Mouse (Mus musculus): ENCODE results near the gene Pfkfb4. TPM values are rescaled to one million over a fixed set of nuclear protein-coding genes. Genes with fewer than 3 reads are reported as not detected.

The Pfkfb4 gene
- polyA plus RNA-seq (2014; fragmentation: Nextera tagmentation; extraction: Ambion mirVana) = 26.1 and 26.3 TPM in 2 replicates

DNA sequence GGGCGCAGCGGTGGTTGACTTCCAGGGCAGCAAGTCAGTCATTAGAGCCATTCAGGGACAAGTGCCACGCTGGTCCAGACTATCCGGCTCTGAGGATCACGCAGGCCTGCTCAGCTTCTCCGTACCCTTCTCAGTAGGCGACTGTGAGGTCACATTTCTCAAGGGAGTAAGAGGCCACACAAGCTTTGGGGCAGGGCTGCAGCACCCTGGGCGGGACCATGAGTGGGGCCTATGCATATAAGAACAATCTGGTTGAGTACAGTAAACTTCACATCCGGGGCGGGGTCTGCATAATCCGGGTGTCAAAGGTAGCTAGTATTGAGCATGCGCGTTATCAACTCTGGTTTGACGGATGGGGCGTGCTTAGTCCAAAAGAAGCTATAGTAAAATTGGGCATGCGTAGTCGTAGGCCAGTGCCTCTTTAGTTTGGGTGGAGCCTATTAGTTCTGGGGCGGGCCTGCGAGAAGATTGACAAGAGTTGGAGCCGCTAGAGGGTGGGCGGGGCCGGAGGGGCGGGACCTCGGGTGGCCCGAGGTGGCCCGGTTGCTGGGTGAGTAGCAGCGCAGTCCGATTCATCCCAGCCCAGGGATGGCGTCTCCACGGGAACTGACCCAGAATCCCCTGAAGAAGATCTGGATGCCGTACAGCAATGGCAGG is at the start of gene Pfkfb4:
Pfkfb4 (plus strand) TSS at position 351 of the 657 bp plus-strand sequence.
- H3K36me3 ChIP-seq (ENCODE audit: control insufficient read depth, insufficient read depth, low read length) = no peaks in the 10 kb centered on the region
- no peaks in the 10 kb centered on the region for H3K9me3 ChIP-seq (ENCODE audit: control insufficient read depth, low read length)
- H3K4me2 ChIP-seq (ENCODE audit: low read length) = peak within 1 kb of the TSS; percentile 74
- H3K27me3 ChIP-seq (ENCODE audit: control insufficient read depth, insufficient read depth, low read length) = no peaks in the 10 kb centered on the region
- DNase-seq (peak; percentile 99), ATAC-seq (ENCODE audit: low FRiP score, low TSS enrichment) (peak; percentile 96)
- 2% methylated on average over 31 of the region's 31 CpGs for WGBS
- H3K9ac ChIP-seq (replicated peaks; ENCODE audit: low read length) = peak within 1 kb of the TSS; percentile 69
- H3K4me1 ChIP-seq (ENCODE audit: control insufficient read depth, insufficient read depth, low read length) = peaks cover 20% of the 10 kb centered on the region
- H3K4me3 ChIP-seq (replicated peaks; ENCODE audit: low read depth, low read length) = peak within 1 kb of the TSS; percentile 59
- peak within 1 kb of the TSS; percentile 81 for H3K27ac ChIP-seq (replicated peaks; ENCODE audit: low read depth, low read length)

DNA sequence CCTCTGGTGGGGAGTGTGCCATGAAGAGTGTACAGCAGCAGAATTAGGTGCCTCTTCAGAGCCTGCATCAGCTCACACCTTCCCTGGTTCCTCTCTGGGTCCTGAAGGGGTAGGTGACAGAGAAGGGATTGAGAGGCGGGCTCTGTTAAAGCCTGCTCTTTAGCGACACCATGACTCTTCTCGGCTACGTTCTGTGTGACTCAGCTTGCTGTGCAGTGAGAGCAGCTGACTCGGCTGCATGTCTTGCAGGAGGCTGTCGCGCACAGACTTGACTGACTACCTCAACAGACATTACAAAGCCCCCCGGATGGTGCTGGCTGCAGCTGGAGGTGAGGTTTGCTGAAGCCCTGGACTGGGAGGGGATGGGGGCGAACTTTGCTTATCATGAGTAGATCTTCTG is 46.5 kb upstream of the Pfkfb4 start:
- Histone ChIP-seq H3K4me3 (replicated peaks; ENCODE audit: low read depth, low read length) (no peak overlapping the region), H3K9ac (replicated peaks; ENCODE audit: low read length) (no peak overlapping the region), H3K27me3 (ENCODE audit: control insufficient read depth, insufficient read depth, low read length) (no peaks in the 10 kb centered on the region), H3K9me3 (ENCODE audit: control insufficient read depth, low read length) (no peaks in the 10 kb centered on the region), H3K36me3 (ENCODE audit: control insufficient read depth, insufficient read depth, low read length) (peaks cover 92% of the 10 kb centered on the region), H3K27ac (replicated peaks; ENCODE audit: low read depth, low read length) (no peak overlapping the region), H3K4me1 (ENCODE audit: control insufficient read depth, insufficient read depth, low read length) (no peaks in the 10 kb centered on the region), H3K4me2 (ENCODE audit: low read length) (no peak overlapping the region)
- ATAC-seq (ENCODE audit: low FRiP score, low TSS enrichment) (no peak), DNase-seq (no peak)
- 88% methylated on average over 9 of the region's 9 CpGs for WGBS

DNA sequence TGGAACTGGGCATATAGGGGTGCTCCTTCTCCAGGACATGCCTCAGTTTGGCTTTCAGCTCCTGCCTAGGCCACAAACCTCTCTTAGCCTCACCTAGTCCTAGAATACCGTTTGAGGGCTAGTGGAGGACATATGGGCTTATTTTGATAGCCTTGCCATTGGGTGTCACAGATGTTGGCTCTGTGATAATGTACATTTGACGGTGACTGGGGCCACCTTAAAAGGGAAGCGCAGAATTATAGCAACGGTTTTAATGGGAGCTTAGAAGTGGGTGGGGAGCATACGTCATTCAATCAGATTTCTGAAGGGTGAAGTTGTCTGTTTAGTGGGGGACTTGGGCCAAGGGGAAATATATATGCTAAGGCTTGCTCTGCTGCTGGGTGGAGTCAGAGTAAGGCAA is 46.0 kb upstream of the Pfkfb4 start:
- H3K4me2 ChIP-seq (ENCODE audit: low read length) = no peak overlapping the region
- no peak overlapping the region for H3K9ac ChIP-seq (replicated peaks; ENCODE audit: low read length)
- H3K27ac ChIP-seq (replicated peaks; ENCODE audit: low read depth, low read length) = no peak overlapping the region
- peaks cover 92% of the 10 kb centered on the region for H3K36me3 ChIP-seq (ENCODE audit: control insufficient read depth, insufficient read depth, low read length)
- no peak overlapping the region for H3K4me3 ChIP-seq (replicated peaks; ENCODE audit: low read depth, low read length)
- H3K4me1 ChIP-seq (ENCODE audit: control insufficient read depth, insufficient read depth, low read length) = no peaks in the 10 kb centered on the region
- no peaks in the 10 kb centered on the region for H3K9me3 ChIP-seq (ENCODE audit: control insufficient read depth, low read length)
- DNase-seq (no peak), ATAC-seq (ENCODE audit: low FRiP score, low TSS enrichment) (no peak)
- H3K27me3 ChIP-seq (ENCODE audit: control insufficient read depth, insufficient read depth, low read length) = no peaks in the 10 kb centered on the region
- 89% methylated on average over 5 of the region's 5 CpGs for WGBS

DNA sequence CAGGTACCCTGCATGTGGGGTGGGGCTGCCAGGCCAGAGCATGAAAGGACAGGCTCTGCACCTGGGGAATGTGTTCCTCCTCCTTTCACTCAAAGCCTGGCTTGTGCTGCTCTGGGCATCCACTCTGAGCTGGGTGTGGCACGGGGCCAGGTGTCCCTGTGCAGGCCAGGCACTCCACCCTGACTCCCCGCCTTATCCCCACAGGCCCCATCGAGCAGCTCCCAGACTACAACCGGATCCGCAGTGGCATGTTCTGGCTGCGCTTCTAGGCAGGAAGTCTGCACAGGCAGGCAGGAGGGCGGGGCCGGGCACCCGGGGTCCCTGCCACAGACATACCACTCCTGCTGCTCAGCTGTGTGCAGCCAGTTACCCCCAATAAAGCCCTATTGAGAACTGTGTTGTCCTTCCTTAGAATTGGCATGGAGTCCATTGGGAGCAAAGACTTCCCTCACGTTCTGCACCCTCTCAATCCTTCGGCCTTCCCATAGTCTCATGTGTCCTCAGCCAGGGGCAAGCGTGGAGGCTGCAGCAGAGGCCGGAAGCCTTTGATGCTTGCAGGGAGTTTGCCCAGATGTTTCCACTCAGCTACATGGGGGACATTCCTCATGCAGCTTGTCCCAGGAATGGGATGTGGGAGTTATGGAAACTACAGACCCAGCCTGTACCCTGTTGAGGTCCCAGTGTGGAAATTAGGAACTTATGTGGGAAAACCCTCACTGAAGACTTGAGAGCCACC is 42.2 kb upstream of the Pfkfb4 start:
- H3K4me1 ChIP-seq (ENCODE audit: control insufficient read depth, insufficient read depth, low read length) = no peaks in the 10 kb centered on the region
- H3K4me2 ChIP-seq (ENCODE audit: low read length) = no peak overlapping the region
- no peak for ATAC-seq (ENCODE audit: low FRiP score, low TSS enrichment)
- no peak overlapping the region for H3K4me3 ChIP-seq (replicated peaks; ENCODE audit: low read depth, low read length)
- H3K9ac ChIP-seq (replicated peaks; ENCODE audit: low read length) = no peak overlapping the region
- no peak for DNase-seq
- no peaks in the 10 kb centered on the region for H3K9me3 ChIP-seq (ENCODE audit: control insufficient read depth, low read length)
- H3K36me3 ChIP-seq (ENCODE audit: control insufficient read depth, insufficient read depth, low read length) = peaks cover 67% of the 10 kb centered on the region
- H3K27me3 ChIP-seq (ENCODE audit: control insufficient read depth, insufficient read depth, low read length) = peaks cover 15% of the 10 kb centered on the region; the same call in 1 of the 2 replicates
- WGBS = 85% methylated on average over 13 of the region's 13 CpGs
- H3K27ac ChIP-seq (replicated peaks; ENCODE audit: low read depth, low read length) = no peak overlapping the region

DNA sequence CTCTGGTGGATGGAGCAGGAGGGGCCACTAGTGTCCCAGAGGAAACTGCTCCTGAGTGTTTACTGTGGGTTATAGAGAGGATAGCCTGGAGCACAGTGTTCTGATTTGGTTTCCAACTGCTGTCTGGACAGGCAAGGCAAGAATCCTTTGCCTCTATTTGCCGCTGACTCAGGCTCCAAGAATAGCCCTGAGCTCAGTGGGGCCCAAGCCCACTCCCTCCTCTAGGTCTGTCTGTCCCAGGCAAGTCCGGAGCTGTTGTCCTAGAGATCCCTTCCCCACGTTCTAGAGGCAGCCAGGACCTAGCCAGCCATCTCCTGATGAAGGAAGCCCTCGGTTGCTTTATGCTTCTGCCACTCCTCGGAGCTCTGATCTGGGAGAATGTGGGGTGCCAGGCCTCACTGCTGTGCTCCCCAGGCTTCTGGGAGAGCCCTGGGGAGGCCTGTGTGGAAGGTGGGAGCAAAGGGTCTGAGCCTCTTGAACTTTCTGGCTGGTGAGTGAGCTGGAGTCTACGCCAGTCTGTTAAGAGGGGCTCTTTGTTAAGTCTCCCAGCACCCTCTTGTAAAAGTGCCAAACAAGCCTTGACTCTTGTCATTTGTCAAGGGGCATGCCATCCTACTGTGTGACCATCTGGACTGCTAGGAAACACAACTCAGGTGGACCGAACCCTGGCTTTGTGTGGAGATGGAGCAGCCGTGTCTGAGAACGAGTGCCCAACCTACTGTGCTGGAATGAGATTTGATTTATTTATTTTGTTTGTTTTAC is 41.4 kb upstream of the Pfkfb4 start:
- H3K27me3 ChIP-seq (ENCODE audit: control insufficient read depth, insufficient read depth, low read length) = peaks cover 15% of the 10 kb centered on the region; the same call in 1 of the 2 replicates
- no peak for ATAC-seq (ENCODE audit: low FRiP score, low TSS enrichment)
- peaks cover 59% of the 10 kb centered on the region for H3K36me3 ChIP-seq (ENCODE audit: control insufficient read depth, insufficient read depth, low read length)
- H3K27ac ChIP-seq (replicated peaks; ENCODE audit: low read depth, low read length) = 0 out of 2 replicates have a peak overlapping the region, but pooled peaks have one; percentile 37
- no peaks in the 10 kb centered on the region for H3K4me1 ChIP-seq (ENCODE audit: control insufficient read depth, insufficient read depth, low read length)
- no peak for DNase-seq
- H3K4me2 ChIP-seq (ENCODE audit: low read length) = no peak overlapping the region
- H3K9ac ChIP-seq (replicated peaks; ENCODE audit: low read length) = no peak overlapping the region
- H3K4me3 ChIP-seq (replicated peaks; ENCODE audit: low read depth, low read length) = no peak overlapping the region
- H3K9me3 ChIP-seq (ENCODE audit: control insufficient read depth, low read length) = no peaks in the 10 kb centered on the region
- 90% methylated on average over 9 of the region's 9 CpGs for WGBS

DNA sequence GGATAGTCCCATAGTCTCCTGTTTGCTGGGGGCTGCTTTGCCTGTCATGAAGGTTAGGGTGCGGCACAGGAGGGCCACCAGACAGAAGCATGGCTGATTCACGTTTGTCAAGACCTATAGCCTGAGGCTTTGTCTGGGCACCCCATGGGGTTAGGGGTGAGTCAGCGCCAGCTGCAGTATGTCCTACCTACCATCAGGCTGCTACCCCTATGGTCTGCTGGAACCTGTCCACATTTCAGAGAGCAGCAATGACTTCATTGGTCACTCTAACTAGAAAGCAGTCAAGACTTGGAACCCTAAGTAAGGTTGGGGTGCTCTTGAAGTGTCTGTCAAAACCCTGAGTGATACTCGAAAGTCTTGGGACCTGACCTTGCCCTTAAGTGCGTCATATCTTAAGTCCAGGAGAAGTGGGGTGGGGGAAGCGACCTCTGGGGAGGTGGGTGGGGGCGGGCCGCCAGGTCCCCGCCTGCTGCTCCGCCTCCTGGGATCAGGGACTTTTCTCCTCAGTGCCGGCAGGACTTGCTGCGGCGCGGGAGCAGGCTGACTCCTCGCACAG is 38.4 kb upstream of the Pfkfb4 start, which contains the start of gene Col7a1:
Col7a1 (plus strand) TSS at position 506 of the 556 bp plus-strand sequence.
- 8% methylated on average over 15 of the region's 15 CpGs for WGBS
- H3K27me3 ChIP-seq (ENCODE audit: control insufficient read depth, insufficient read depth, low read length) = peaks cover 15% of the 10 kb centered on the region; the same call in 1 of the 2 replicates
- no peak within 1 kb of the TSS for H3K4me2 ChIP-seq (ENCODE audit: low read length)
- no peak within 1 kb of the TSS for H3K27ac ChIP-seq (replicated peaks; ENCODE audit: low read depth, low read length)
- no peak within 1 kb of the TSS for H3K4me3 ChIP-seq (replicated peaks; ENCODE audit: low read depth, low read length)
- no peak for DNase-seq
- no peak for ATAC-seq (ENCODE audit: low FRiP score, low TSS enrichment)
- no peaks in the 10 kb centered on the region for H3K4me1 ChIP-seq (ENCODE audit: control insufficient read depth, insufficient read depth, low read length)
- no peak within 1 kb of the TSS for H3K9ac ChIP-seq (replicated peaks; ENCODE audit: low read length)
- H3K9me3 ChIP-seq (ENCODE audit: control insufficient read depth, low read length) = no peaks in the 10 kb centered on the region
- peaks cover 29% of the 10 kb centered on the region for H3K36me3 ChIP-seq (ENCODE audit: control insufficient read depth, insufficient read depth, low read length)

DNA sequence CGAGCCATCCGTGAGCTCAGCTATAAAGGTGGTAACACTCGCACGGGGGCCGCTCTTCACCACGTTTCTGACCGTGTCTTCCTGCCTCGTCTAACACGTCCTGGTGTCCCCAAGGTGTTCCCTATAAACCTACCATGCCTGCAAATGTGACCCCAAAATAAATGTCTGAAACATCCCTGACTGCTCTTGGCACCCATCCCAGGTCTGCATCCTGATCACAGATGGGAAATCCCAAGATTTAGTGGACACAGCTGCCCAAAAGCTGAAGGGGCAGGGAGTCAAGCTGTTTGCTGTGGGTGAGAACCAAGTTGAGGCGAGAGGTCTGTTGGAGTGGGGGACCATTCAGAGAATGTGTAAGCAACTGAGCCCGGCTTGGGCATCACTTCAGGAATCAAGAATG is 36.3 kb upstream of the Pfkfb4 start:
- no peak for ATAC-seq (ENCODE audit: low FRiP score, low TSS enrichment)
- no peaks in the 10 kb centered on the region for H3K4me1 ChIP-seq (ENCODE audit: control insufficient read depth, insufficient read depth, low read length)
- no peak overlapping the region for H3K4me2 ChIP-seq (ENCODE audit: low read length)
- H3K9me3 ChIP-seq (ENCODE audit: control insufficient read depth, low read length) = no peaks in the 10 kb centered on the region
- peaks cover 15% of the 10 kb centered on the region; the same call in 1 of the 2 replicates for H3K27me3 ChIP-seq (ENCODE audit: control insufficient read depth, insufficient read depth, low read length)
- WGBS = 92% methylated on average over 11 of the region's 11 CpGs
- H3K4me3 ChIP-seq (replicated peaks; ENCODE audit: low read depth, low read length) = no peak overlapping the region
- DNase-seq = no peak
- H3K9ac ChIP-seq (replicated peaks; ENCODE audit: low read length) = no peak overlapping the region
- no peak overlapping the region for H3K27ac ChIP-seq (replicated peaks; ENCODE audit: low read depth, low read length)
- peaks cover 8% of the 10 kb centered on the region for H3K36me3 ChIP-seq (ENCODE audit: control insufficient read depth, insufficient read depth, low read length)

DNA sequence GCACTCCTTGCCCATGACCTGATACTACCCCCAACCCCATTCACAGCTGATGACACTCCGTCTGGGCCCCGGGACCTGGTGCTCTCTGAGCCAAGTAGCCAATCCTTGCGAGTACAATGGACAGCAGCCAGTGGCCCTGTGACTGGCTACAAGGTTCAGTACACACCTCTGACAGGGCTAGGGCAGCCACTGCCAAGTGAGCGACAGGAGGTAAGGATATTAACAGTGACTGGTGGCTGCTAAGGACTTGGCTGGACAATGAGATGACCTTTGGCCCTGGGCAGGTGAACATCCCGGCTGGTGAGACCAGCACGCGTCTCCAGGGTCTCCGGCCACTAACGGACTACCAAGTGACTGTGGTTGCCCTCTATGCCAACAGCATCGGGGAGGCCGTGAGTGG is 35.7 kb upstream of the Pfkfb4 start:
- peaks cover 15% of the 10 kb centered on the region; the same call in 1 of the 2 replicates for H3K27me3 ChIP-seq (ENCODE audit: control insufficient read depth, insufficient read depth, low read length)
- H3K4me2 ChIP-seq (ENCODE audit: low read length) = no peak overlapping the region
- no peak overlapping the region for H3K9ac ChIP-seq (replicated peaks; ENCODE audit: low read length)
- ATAC-seq (ENCODE audit: low FRiP score, low TSS enrichment) (no peak), DNase-seq (no peak)
- H3K9me3 ChIP-seq (ENCODE audit: control insufficient read depth, low read length) = no peaks in the 10 kb centered on the region
- 88% methylated on average over 11 of the region's 11 CpGs for WGBS
- no peak overlapping the region for H3K4me3 ChIP-seq (replicated peaks; ENCODE audit: low read depth, low read length)
- H3K4me1 ChIP-seq (ENCODE audit: control insufficient read depth, insufficient read depth, low read length) = no peaks in the 10 kb centered on the region
- H3K36me3 ChIP-seq (ENCODE audit: control insufficient read depth, insufficient read depth, low read length) = peaks cover 4% of the 10 kb centered on the region; the same call in 1 of the 2 replicates
- H3K27ac ChIP-seq (replicated peaks; ENCODE audit: low read depth, low read length) = no peak overlapping the region
